Mouse (Mus musculus) limb, embryonic 12.5 days (tissue): ENCODE measurements around the gene Gpi1. TPM values are rescaled to one million over a fixed set of nuclear protein-coding genes. Genes with fewer than 3 reads are reported as not detected.

ENCODE experiments used
- ATAC-seq: fragments of 200-750 bp; cut with Nextera tagmentation; 2 replicates; pipeline ENCODE4 v1.8.0; 2017; ENCODE audit warnings: low read depth, moderate TSS enrichment; ENCODE audit not compliant: insufficient number of reproducible peaks, insufficient read depth, low FRiP score, low TSS enrichment
- H3K27ac ChIP-seq: fragments of 300-500 bp; sonication (generic); 2 replicates; pipeline ENCODE4 v1.5.1; 2016; ENCODE audit warnings: mild to moderate bottlenecking, moderate library complexity
- H3K27me3 ChIP-seq: fragments of 300-500 bp; sonication (generic); 2 replicates; pipeline ENCODE4 v1.6.1; 2016; ENCODE audit warnings: mild to moderate bottlenecking, moderate library complexity
- H3K36me3 ChIP-seq: fragments of 300-500 bp; sonication (generic); 2 replicates; pipeline ENCODE4 v1.6.1; 2016; ENCODE audit warnings: mild to moderate bottlenecking, moderate library complexity
- H3K4me1 ChIP-seq: fragments of 300-500 bp; sonication (generic); replicated peaks from 2 replicates; pipeline ENCODE4 v1.6.1; 2016
- H3K4me2 ChIP-seq: fragments of 300-500 bp; sonication (generic); 2 replicates; pipeline ENCODE4 v1.6.1; 2016; ENCODE audit warnings: mild to moderate bottlenecking, moderate library complexity
- H3K4me3 ChIP-seq: fragments of 300-500 bp; sonication (generic); replicated peaks from 2 replicates; pipeline ENCODE4 v1.5.1; 2016; ENCODE audit warnings: mild to moderate bottlenecking
- H3K9ac ChIP-seq: fragments of 300-500 bp; sonication (generic); replicated peaks from 2 replicates; pipeline ENCODE4 v1.6.1; 2016; ENCODE audit warnings: mild to moderate bottlenecking, moderate library complexity
- H3K9me3 ChIP-seq: fragments of 300-500 bp; sonication (generic); 2 replicates; pipeline ENCODE4 v1.6.1; 2016; ENCODE audit warnings: mild to moderate bottlenecking, moderate library complexity
- WGBS: fragments of 180-500 bp; shearing (Covaris S2); methylation state at CpG from one replicate; pipeline ENCODE4 v1.1.7; 2016; 5-methylcytosine and 5-hydroxymethylcytosine counted together
- polyA plus RNA-seq: library from polyadenylated mRNA; unstranded; fragments of >200 nt; fragmentation: Nextera tagmentation; extraction: Ambion mirVana; gene quantifications from 2 replicates; pipeline ENCODE4 v1.2.1, GENCODE M21; 2016

The Gpi1 gene
- polyA plus RNA-seq, 1 experiment from 2014 or later: 262 TPM

DNA sequence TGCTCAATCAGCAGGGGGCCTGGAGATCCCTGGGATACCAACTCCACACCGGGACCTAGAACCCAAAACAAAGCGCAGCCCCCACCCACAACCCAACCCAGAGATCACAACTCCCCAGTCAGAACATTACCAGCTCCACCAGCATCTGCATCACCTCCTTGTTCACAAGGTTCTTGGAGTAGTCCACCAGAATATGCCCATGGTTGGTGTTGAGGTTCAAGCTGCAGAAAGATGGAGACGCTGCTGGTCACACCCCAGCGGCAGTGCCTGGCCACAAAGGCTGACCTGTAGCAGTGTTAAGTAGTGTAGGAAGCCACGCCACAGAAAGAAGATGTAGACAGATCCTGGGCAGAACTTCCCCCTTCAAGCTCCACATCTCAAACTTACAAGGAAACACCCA lies 983 bp downstream of the Gpi1 start:
- H3K36me3 ChIP-seq: peaks cover 45% of the 10 kb centered on the region
- no peak for ATAC-seq
- H3K9me3 ChIP-seq: no peaks in the 10 kb centered on the region
- 18% methylated on average over 5 of the region's 5 CpGs for WGBS
- peak overlapping the region; percentile 87; the same call in 1 of the 2 replicates for H3K27ac ChIP-seq
- H3K4me1 ChIP-seq: peaks cover 28% of the 10 kb centered on the region
- peak overlapping the region; percentile 83 for H3K9ac ChIP-seq
- H3K4me3 ChIP-seq: peak overlapping the region; percentile 76
- H3K4me2 ChIP-seq: peak overlapping the region; percentile 85
- no peaks in the 10 kb centered on the region for H3K27me3 ChIP-seq

DNA sequence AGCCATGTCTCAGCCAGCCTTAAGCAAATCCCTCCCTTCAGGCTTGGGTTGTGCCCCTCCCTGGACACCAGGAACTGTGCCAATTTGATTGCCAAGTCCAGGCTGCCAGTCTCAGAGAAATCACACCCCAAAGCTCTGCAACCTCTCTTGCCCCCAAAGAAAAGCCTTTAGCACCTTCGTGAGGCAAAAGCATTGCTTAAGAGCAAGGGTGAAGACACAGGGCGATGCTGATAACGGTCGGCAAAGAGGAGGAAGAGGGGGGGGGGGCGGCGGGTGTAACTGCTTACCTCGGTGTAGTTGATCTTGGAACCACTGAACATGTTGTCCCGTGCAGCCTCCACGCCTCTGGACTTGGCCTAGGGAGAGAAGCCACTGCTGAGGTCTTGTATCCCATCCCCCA lies 1.5 kb downstream of the Gpi1 start:
- 61% methylated on average over 9 of the region's 9 CpGs for WGBS
- peak overlapping the region; percentile 76 for H3K4me3 ChIP-seq
- no peaks in the 10 kb centered on the region for H3K9me3 ChIP-seq
- H3K27me3 ChIP-seq: no peaks in the 10 kb centered on the region
- ATAC-seq: no peak
- peak overlapping the region; percentile 85 for H3K4me2 ChIP-seq
- H3K9ac ChIP-seq: peak overlapping the region; percentile 83
- peaks cover 50% of the 10 kb centered on the region for H3K36me3 ChIP-seq
- no peak overlapping the region for H3K27ac ChIP-seq
- peaks cover 28% of the 10 kb centered on the region for H3K4me1 ChIP-seq

DNA sequence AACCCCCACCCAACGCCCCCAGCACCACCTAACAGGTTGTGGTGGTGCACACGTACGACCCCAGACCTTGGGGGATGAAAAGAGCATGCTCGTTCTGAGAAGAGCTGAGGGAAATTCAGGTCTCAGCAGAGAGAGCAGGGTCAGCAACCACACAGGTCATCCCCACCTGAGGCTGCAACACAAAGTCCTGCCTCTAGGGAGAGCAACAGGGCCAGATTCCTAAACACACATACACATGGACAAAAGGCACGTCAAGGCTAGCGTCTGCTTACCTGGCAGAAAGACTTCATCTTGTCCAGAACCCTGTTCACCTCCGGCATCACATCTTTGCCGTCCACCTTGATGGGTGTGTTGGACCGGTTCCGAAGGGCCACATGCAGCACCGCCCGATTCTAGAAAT lies 3.3 kb downstream of the Gpi1 start:
- peaks cover 21% of the 10 kb centered on the region for H3K4me1 ChIP-seq
- no peak overlapping the region for H3K4me3 ChIP-seq
- 91% methylated on average over 12 of the region's 12 CpGs for WGBS
- H3K36me3 ChIP-seq: peaks cover 67% of the 10 kb centered on the region
- H3K4me2 ChIP-seq: no peak overlapping the region
- no peaks in the 10 kb centered on the region for H3K9me3 ChIP-seq
- no peaks in the 10 kb centered on the region for H3K27me3 ChIP-seq
- no peak overlapping the region for H3K27ac ChIP-seq
- ATAC-seq: no peak
- no peak overlapping the region for H3K9ac ChIP-seq

DNA sequence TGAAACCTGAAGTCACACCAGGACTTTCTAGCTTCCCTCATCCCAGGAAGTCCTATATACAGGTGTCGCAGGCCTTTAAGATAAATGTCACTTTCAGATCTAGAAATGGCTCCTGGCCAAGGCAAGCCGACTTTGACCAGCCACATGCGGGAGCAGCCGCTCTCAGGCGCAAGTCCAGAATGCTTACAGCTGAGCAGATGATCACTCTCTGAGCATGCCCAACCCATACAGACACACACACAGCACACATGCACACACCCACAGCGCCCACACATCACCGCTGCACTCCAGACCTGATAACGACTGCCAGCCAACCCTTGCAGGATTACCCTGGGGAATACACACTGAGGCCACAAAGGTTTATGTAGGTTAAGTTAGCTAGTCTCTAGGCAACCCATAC lies 4.0 kb downstream of the Gpi1 start:
- Histone ChIP-seq H3K36me3 (peaks cover 75% of the 10 kb centered on the region), H3K4me2 (no peak overlapping the region), H3K9me3 (no peaks in the 10 kb centered on the region), H3K4me1 (peaks cover 21% of the 10 kb centered on the region), H3K27me3 (no peaks in the 10 kb centered on the region), H3K4me3 (no peak overlapping the region), H3K9ac (no peak overlapping the region), H3K27ac (no peak overlapping the region)
- whole genome bisulfite sequencing: 94% methylated on average over 8 of the region's 8 CpGs
- ATAC-seq: no peak

DNA sequence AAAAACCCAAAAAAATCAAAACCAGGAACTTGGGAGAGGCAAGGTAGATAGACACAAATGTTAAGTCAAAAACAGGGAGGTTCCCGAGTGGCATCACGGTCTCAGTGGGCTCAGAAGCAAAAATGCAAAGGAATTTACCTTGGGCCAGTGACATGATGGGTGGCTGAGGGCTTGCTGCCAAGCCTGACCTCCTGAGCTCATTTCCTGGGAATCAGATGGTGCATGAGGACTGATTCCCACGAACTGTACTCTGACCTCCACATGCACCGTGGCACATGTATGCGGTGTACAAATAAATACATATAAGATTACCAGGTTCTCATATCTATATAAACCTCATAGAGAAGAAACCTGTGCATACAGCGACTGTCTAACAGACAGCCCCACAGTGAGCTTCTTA lies 5.8 kb downstream of the Gpi1 start:
- Histone ChIP-seq H3K9ac (no peak overlapping the region), H3K27me3 (no peaks in the 10 kb centered on the region), H3K4me3 (no peak overlapping the region), H3K4me1 (peaks cover 14% of the 10 kb centered on the region), H3K27ac (no peak overlapping the region), H3K36me3 (peaks cover 93% of the 10 kb centered on the region), H3K9me3 (no peaks in the 10 kb centered on the region), H3K4me2 (no peak overlapping the region)
- no peak for ATAC-seq
- 96% methylated on average over 6 of the region's 6 CpGs for WGBS

DNA sequence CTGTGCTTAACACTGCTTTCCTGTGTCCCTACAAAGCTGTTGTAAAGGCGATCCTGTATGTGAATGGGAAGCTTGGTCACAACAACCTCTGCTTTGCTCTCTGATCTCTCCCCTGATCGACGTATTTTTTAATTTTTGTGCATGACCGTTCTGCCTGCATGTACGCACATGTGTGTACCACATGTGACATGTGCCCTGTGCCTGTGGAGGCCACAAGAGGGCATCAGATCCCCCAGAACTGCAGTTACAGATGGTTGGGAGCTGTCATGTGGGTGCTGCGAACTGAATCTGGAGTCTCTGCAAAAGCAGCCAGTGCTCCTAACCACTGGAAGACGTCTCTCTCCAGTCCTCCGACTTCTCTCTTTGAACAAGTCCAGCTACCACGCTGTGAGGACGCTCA lies 7.8 kb downstream of the Gpi1 start:
- Histone ChIP-seq H3K36me3 (peaks cover 99% of the 10 kb centered on the region), H3K27me3 (no peaks in the 10 kb centered on the region), H3K4me1 (no peaks in the 10 kb centered on the region), H3K9me3 (no peaks in the 10 kb centered on the region), H3K9ac (no peak overlapping the region), H3K27ac (no peak overlapping the region), H3K4me3 (no peak overlapping the region), H3K4me2 (no peak overlapping the region)
- ATAC-seq: no peak
- 93% methylated on average over 10 of the region's 10 CpGs for WGBS

DNA sequence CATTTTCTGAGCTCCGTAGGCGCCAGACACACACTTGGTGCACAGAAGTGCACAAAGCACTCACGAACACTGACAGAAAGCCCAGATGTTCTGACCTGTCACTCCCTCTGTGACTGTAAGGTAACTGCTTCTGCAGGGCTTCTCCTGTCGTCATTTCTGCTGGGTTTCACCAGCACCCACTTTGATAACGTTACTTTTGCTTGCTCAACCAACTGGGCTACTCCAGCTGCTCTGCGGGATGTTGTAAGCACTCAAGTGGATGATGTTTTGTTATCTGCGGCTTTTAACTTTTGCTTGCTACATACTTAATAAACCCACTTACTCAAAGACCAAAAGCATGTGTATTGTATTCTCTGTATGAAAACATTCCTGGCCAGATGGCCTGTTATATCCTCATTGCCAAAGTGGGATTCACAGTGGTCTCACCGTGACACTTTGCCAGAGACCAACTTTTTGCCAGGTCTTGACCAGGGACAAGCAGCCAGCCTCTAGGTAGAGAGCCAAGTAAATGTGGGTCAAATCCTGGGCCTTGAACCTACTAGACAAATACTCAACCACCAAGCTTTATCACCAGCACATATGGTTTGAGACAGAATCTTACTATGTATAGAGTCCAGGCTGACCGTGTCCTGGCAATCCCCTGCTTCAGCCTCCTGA lies 8.4 kb downstream of the Gpi1 start:
- Histone ChIP-seq H3K4me1 (no peaks in the 10 kb centered on the region), H3K27me3 (no peaks in the 10 kb centered on the region), H3K36me3 (peaks cover 99% of the 10 kb centered on the region), H3K9me3 (no peaks in the 10 kb centered on the region), H3K4me2 (no peak overlapping the region), H3K4me3 (no peak overlapping the region), H3K27ac (no peak overlapping the region), H3K9ac (no peak overlapping the region)
- no peak for ATAC-seq
- 91% methylated on average over 9 of the region's 9 CpGs for WGBS

DNA sequence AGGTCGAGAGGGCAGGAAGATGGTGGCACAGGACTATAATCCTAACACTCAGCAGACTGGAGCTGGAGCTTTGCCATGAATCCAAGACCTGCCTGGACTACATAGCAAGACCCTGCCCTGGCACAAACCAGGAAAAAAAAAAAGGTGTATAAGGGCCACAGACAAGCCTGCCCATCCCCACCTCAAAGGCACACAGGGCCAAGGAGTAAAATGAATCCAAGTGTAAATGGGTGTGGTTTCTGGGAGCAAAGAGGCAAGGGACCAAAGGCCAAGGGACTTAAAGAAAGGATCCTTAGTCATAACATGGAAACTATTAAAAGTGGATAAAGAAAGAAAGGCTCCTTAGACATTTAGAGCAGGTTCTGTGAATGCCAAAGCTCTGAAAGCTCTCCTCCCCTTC lies 11.6 kb downstream of the Gpi1 start:
- Histone ChIP-seq H3K36me3 (peaks cover 100% of the 10 kb centered on the region), H3K4me1 (no peaks in the 10 kb centered on the region), H3K9ac (no peak overlapping the region), H3K4me3 (no peak overlapping the region), H3K27ac (no peak overlapping the region), H3K27me3 (no peaks in the 10 kb centered on the region), H3K9me3 (no peaks in the 10 kb centered on the region), H3K4me2 (no peak overlapping the region)
- ATAC-seq: no peak
- 85% methylated on average over 1 of the region's 1 CpGs for WGBS

DNA sequence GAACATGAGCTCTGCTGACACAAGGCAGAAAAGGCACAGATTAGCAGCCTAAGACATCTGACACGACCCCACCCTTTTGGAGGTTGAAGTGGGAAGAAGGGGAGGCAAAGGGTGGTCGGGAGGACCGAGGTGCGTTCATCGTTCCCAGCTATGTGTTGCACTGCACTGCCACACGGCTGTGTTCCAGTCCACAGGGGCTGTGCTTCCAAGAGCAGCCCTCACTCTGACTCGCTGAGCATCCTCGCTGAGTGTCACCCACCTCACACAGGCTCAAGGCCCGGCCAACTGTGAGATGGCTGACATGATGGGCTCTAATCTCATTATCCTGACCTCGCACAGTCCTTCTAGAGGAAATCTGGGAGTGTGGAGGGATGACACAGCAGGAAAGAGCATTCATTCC lies 13.7 kb downstream of the Gpi1 start:
- no peaks in the 10 kb centered on the region for H3K27me3 ChIP-seq
- no peak overlapping the region for H3K4me2 ChIP-seq
- peaks cover 100% of the 10 kb centered on the region for H3K36me3 ChIP-seq
- no peak for ATAC-seq
- no peak overlapping the region for H3K27ac ChIP-seq
- 90% methylated on average over 10 of the region's 10 CpGs for WGBS
- H3K4me1 ChIP-seq: no peaks in the 10 kb centered on the region
- H3K9ac ChIP-seq: no peak overlapping the region
- H3K9me3 ChIP-seq: no peaks in the 10 kb centered on the region
- H3K4me3 ChIP-seq: no peak overlapping the region

DNA sequence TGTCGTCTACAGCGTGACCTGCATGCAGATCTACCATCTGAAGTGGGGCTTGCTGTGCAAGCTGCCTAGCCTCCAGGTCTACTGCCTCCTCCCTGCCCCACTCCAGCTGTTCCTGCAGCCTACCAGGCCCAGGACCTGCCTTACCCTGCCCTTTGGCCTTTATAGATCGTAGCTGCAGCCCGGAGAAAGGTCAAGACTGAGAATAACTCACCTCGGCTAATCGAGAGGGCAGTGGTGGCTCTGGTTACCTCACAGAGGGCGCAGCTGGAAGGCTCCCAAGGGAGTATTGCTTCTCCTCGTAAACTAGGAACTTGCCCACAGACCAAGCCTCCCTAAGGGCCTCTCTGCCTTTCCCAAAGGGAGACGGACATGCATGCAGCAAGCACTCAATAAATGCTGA lies 14.7 kb downstream of the Gpi1 start:
- peaks cover 100% of the 10 kb centered on the region for H3K36me3 ChIP-seq
- no peaks in the 10 kb centered on the region for H3K9me3 ChIP-seq
- 87% methylated on average over 9 of the region's 9 CpGs for WGBS
- ATAC-seq: no peak
- no peak overlapping the region for H3K4me3 ChIP-seq
- H3K27ac ChIP-seq: no peak overlapping the region
- no peak overlapping the region for H3K4me2 ChIP-seq
- H3K9ac ChIP-seq: no peak overlapping the region
- H3K4me1 ChIP-seq: no peaks in the 10 kb centered on the region
- no peaks in the 10 kb centered on the region for H3K27me3 ChIP-seq

DNA sequence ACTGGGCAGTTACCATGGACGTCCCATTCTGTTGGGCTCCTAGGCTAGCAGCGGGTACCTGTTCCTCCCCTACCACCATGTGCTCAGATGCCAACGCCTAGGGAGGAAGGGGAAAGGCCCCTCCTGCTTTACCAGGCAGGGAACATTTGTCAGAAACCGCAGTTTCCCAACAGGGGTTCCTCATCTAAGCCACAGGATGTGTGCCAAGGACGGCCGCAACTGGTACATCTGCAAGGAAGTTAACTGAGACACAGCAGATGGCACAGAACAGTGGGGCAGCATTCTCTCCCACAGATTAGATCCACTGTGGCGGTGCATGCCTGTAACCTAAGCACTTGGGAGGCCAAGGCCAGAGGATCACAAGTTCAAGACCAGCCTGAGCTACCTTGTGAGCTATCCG lies 15.5 kb downstream of the Gpi1 start:
- ATAC-seq: no peak
- H3K9ac ChIP-seq: no peak overlapping the region
- no peak overlapping the region for H3K27ac ChIP-seq
- H3K9me3 ChIP-seq: no peaks in the 10 kb centered on the region
- no peak overlapping the region for H3K4me3 ChIP-seq
- no peaks in the 10 kb centered on the region for H3K4me1 ChIP-seq
- 91% methylated on average over 8 of the region's 8 CpGs for WGBS
- H3K36me3 ChIP-seq: peaks cover 100% of the 10 kb centered on the region
- no peaks in the 10 kb centered on the region for H3K27me3 ChIP-seq
- H3K4me2 ChIP-seq: no peak overlapping the region

DNA sequence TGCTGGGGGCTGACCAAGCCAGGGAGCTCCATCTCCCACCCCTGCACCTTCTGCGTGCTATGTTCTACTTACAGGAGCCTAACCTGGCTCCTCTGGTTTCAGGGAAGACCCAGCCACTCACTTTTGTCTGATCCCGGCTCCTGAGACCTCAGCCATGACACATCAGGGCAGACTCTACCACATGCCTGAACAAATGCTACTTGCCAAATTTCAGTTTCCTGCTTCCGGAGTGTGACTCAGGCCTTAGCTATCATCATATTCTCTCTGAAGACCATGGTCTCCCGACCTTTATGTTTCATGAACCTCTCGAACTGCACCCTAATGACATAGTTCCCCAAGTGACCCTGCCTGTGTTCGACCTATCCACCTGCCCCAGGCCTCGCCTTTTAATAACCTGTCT lies 16.9 kb downstream of the Gpi1 start:
- H3K9ac ChIP-seq: no peak overlapping the region
- WGBS: 90% methylated on average over 7 of the region's 7 CpGs
- H3K4me2 ChIP-seq: no peak overlapping the region
- ATAC-seq: no peak
- H3K27me3 ChIP-seq: no peaks in the 10 kb centered on the region
- H3K36me3 ChIP-seq: peaks cover 100% of the 10 kb centered on the region
- no peak overlapping the region for H3K27ac ChIP-seq
- H3K9me3 ChIP-seq: no peaks in the 10 kb centered on the region
- H3K4me1 ChIP-seq: no peaks in the 10 kb centered on the region
- no peak overlapping the region for H3K4me3 ChIP-seq
